Mouse (Mus musculus): ENCODE results near the gene Hnrnpr.

GRCm38 (mm10) chr4:136328115-136328514 is 17.4 kb downstream of the Hnrnpr start:
- TF ChIP-seq CTCF (IDR thresholded peaks at IDR 0.05; ENCODE audit: borderline replicate concordance, insufficient read depth, low read depth, low read length) (no peak), POLR2A (IDR thresholded peaks at IDR 0.05; ENCODE audit: borderline replicate concordance, insufficient read depth, low read length) (no peak)
